Mouse (Mus musculus): ENCODE measurements around the gene Ppia. TPM values are rescaled to one million over a fixed set of nuclear protein-coding genes. Genes with fewer than 3 reads are reported as not detected.
"Not testable (repeated sequence)": the region's sequence is repeated elsewhere in the genome, so short reads cannot be mapped to it uniquely, and the experiment has no call there.

Gene Ppia
- total and polyA plus RNA-seq, 3 experiments: 5,764 to 9,428 (median 8,867) TPM

DNA sequence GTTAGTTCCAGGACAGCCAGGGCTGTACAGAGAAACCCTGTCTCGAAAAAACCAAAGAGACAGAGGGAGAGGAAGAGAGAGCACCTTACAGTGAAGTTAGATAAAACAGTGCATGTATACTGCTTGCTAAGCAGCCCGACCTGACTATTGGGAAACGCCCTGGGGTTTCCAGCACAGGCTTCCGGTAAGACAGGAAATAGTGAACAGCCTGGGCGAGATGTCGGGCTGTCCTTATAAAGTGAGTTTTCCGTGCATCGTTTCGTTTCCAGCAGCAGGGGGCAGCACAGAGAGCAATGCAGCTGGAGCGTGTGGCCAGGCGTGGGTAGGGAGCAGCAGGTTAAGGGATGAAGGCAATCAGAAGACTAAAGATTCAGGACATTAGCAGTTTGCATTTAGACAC lies 49.4 kb upstream of the Ppia start (continued):
- TF ChIP-seq RCOR1 (conservative IDR thresholded peaks at IDR 0.05; ENCODE audit: low read depth, low read length) (no peak), ELF1 (IDR thresholded peaks at IDR 0.05; ENCODE audit: low read depth, low read length) (peak; percentile 77), NRF1 (IDR thresholded peaks at IDR 0.05; ENCODE audit: low read depth, low read length) (no peak), MEF2A (IDR thresholded peaks at IDR 0.05; ENCODE audit: borderline replicate concordance, low read depth, low read length) (peak; percentile 16; the same call in 1 of the 2 replicates), PAX5 (IDR thresholded peaks at IDR 0.05; ENCODE audit: low read length) (no peak), CHD1 (IDR thresholded peaks at IDR 0.05; ENCODE audit: low read depth, low read length) (no peak), IRF4 (IDR thresholded peaks at IDR 0.05; ENCODE audit: low read depth, low read length) (no peak; the same call in 1 of the 2 replicates), MXI1 (IDR thresholded peaks at IDR 0.05; ENCODE audit: low read depth, low read length) (peak; percentile 54; the same call in 1 of the 2 replicates), ZNF384 (IDR thresholded peaks at IDR 0.05; ENCODE audit: low read depth, low read length) (no peak), MAX (IDR thresholded peaks at IDR 0.05; ENCODE audit: low read length) (0 out of 2 replicates have a peak, but pooled peaks have one; percentile 39)

DNA sequence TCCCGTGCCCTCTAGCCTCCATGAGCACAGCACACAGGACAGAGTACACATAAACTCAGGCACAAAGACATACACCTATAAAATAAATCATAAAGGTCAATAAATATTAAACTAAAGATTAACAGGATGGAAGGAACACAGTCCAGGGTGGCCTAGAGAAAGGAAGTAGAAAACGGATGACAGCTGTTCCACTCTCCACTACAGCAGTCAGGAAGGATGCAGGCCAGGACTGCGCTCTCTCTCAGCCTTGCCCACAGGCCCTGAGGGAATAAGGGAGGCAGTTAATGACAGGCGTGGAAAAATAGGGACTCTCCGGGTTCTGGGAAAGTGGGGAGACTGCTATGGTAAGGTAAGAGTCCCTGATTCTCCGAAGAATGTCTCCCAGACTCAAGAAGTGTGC lies 48.8 kb upstream of the Ppia start:
- H3K9me3 ChIP-seq (replicated peaks; ENCODE audit: low read length): peaks cover 2% of the 10 kb centered on the region
- dilution Hi-C loops (cut with MboI; ENCODE audit: extremely low pct_ligation_motif_present, extremely low pct_unique_long_range_greater_than_20kb, low sequenced_read_pairs) (no loop called here), in situ Hi-C loops (cut with MboI; ENCODE audit: low pct_ligation_motif_present, low pct_unique_long_range_greater_than_20kb, low sequenced_read_pairs) (no loop called here)
- no peaks in the 10 kb centered on the region for H3K79me2 ChIP-seq (replicated peaks; ENCODE audit: control insufficient read depth, extremely low read depth, insufficient read depth, poor library complexity, severe bottlenecking)
- H3K4me3 ChIP-seq (replicated peaks in 1 of 3; ENCODE audit: low read depth in 2 of 3, low read length in 2 of 3, poor library complexity in 1 of 3): peak overlapping the region in 1 of 3 experiments; percentile 2
- TF ChIP-seq RAD21 (IDR thresholded peaks at IDR 0.05; ENCODE audit: low read depth, low read length) (no peak), ZNF384 (IDR thresholded peaks at IDR 0.05; ENCODE audit: low read depth, low read length) (no peak), MEF2A (IDR thresholded peaks at IDR 0.05; ENCODE audit: borderline replicate concordance, low read depth, low read length) (no peak), CHD1 (IDR thresholded peaks at IDR 0.05; ENCODE audit: low read depth, low read length) (no peak), RCOR1 (conservative IDR thresholded peaks at IDR 0.05; ENCODE audit: low read depth, low read length) (no peak; the same call in 1 of the 2 replicates), JUN (IDR thresholded peaks at IDR 0.05; ENCODE audit: insufficient read depth, low read depth, low read length) (no peak), MAZ (IDR thresholded peaks at IDR 0.05; ENCODE audit: low read depth, low read length) (no peak), HCFC1 (IDR thresholded peaks at IDR 0.05; ENCODE audit: low read depth, low read length) (no peak), POLR2AphosphoS2 (IDR thresholded peaks at IDR 0.05; ENCODE audit: low read depth, low read length) (no peak), CTCF (conservative IDR thresholded peaks at IDR 0.05 in 1 of 2, IDR thresholded peaks at IDR 0.05 in 1 of 2; ENCODE audit: low read depth in 2 of 2, low read length in 2 of 2) (no peak), USF2 (conservative IDR thresholded peaks at IDR 0.05; ENCODE audit: low read depth, low read length) (no peak), NRF1 (IDR thresholded peaks at IDR 0.05; ENCODE audit: low read depth, low read length) (no peak)
- H3K4me1 ChIP-seq (ENCODE audit: control insufficient read depth in 1 of 2, insufficient read depth in 2 of 2): peaks cover 15 to 22% of the 10 kb centered on the region in 2 experiments
- DNase-seq (ENCODE audit: extremely low read depth): no peak
- peak overlapping the region; percentile 27; the same call in 1 of the 2 replicates for H3K27ac ChIP-seq (ENCODE audit: insufficient read depth, low read depth)
- H3K9ac ChIP-seq (ENCODE audit: insufficient read depth, low read depth): peak overlapping the region; percentile 36
- no peaks in the 10 kb centered on the region for H3K36me3 ChIP-seq (replicated peaks in 1 of 2; ENCODE audit: control insufficient read depth in 1 of 2, insufficient read depth in 1 of 2, low read length in 1 of 2)
- H3K27me3 ChIP-seq (replicated peaks): no peaks in the 10 kb centered on the region
- H3K4me2 ChIP-seq (ENCODE audit: insufficient read depth, low read depth, poor library complexity, severe bottlenecking): peak overlapping the region; percentile 86

DNA sequence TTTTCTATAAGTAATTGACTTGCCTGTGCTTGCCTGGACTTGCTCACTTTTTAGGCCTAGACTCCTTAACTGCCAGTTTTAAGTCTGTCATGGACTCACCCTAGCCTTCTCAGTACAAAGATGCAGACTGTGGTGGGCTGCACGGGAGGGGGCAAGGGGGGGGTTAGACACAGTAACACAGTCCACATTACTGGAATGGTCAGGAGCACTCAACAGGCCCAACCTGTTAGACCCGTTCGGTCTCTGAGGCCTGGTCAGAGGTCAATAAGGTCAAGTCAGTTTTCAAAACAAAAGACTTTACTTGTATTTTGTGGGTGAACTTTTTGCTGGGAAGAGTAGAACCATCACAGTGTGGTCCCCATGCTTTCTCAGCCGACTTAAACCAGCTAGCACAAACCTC lies 48.1 kb upstream of the Ppia start:
- dilution Hi-C loops (cut with MboI; ENCODE audit: extremely low pct_ligation_motif_present, extremely low pct_unique_long_range_greater_than_20kb, low sequenced_read_pairs): no loop called here
- H3K79me2 ChIP-seq (replicated peaks; ENCODE audit: control insufficient read depth, extremely low read depth, insufficient read depth, poor library complexity, severe bottlenecking): no peaks in the 10 kb centered on the region
- TF ChIP-seq ETS1 (conservative IDR thresholded peaks at IDR 0.05; ENCODE audit: low read depth, low read length) (no peak), MEF2A (IDR thresholded peaks at IDR 0.05; ENCODE audit: borderline replicate concordance, low read depth, low read length) (no peak), CHD2 (IDR thresholded peaks at IDR 0.05; ENCODE audit: low read length) (no peak), KAT2A (IDR thresholded peaks at IDR 0.05; ENCODE audit: insufficient replicate concordance, low read length) (no peak), UBTF (IDR thresholded peaks at IDR 0.05; ENCODE audit: low read depth, low read length) (no peak), POLR2A (IDR thresholded peaks at IDR 0.05; ENCODE audit: low read depth, low read length) (no peak), ZMIZ1 (IDR thresholded peaks at IDR 0.05; ENCODE audit: low read depth, low read length) (no peak)
- no peak overlapping the region for H3K4me2 ChIP-seq (ENCODE audit: insufficient read depth, low read depth, poor library complexity, severe bottlenecking)
- H3K4me3 ChIP-seq (replicated peaks in 1 of 3; ENCODE audit: low read depth in 2 of 3, low read length in 2 of 3, poor library complexity in 1 of 3): no peak overlapping the region
- no peaks in the 10 kb centered on the region for H3K36me3 ChIP-seq (replicated peaks in 1 of 2; ENCODE audit: control insufficient read depth in 1 of 2, insufficient read depth in 1 of 2, low read length in 1 of 2)
- no peaks in the 10 kb centered on the region for H3K27me3 ChIP-seq (replicated peaks)
- in situ Hi-C loops (cut with MboI; ENCODE audit: low pct_ligation_motif_present, low pct_unique_long_range_greater_than_20kb, low sequenced_read_pairs): no loop called here
- no peak for DNase-seq (ENCODE audit: extremely low read depth)
- H3K4me1 ChIP-seq (ENCODE audit: control insufficient read depth in 1 of 2, insufficient read depth in 2 of 2): peaks cover 15 to 22% of the 10 kb centered on the region in 2 experiments
- peaks cover 2% of the 10 kb centered on the region for H3K9me3 ChIP-seq (replicated peaks; ENCODE audit: low read length)
- H3K27ac ChIP-seq (ENCODE audit: insufficient read depth, low read depth): no peak overlapping the region
- H3K9ac ChIP-seq (ENCODE audit: insufficient read depth, low read depth): no peak overlapping the region

DNA sequence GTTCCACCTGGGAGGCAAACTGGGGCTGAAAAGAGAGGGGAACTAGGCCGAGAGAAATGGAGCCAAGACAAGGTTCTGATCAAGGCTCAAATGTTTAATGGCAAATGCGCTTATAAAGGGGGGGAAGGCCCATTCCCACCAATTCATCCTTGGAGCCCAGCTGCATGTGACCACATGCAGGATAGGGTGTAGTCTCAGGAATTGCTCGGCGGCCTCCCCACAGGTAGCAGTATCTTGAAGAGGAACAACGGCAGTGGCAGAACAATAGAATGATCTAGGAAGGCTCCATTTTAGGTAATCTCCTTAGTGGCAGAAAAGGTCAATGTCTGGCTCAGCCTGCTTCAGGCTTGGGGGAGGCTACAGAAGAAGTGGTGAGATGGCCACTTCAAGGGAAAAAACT lies 47.3 kb upstream of the Ppia start:
- H3K4me2 ChIP-seq (ENCODE audit: insufficient read depth, low read depth, poor library complexity, severe bottlenecking); H3K9ac ChIP-seq (ENCODE audit: insufficient read depth, low read depth); H3K36me3 ChIP-seq (replicated peaks in 1 of 2; ENCODE audit: control insufficient read depth in 1 of 2, insufficient read depth in 1 of 2, low read length in 1 of 2); DNase-seq (ENCODE audit: extremely low read depth); in situ Hi-C loops (cut with MboI; ENCODE audit: low pct_ligation_motif_present, low pct_unique_long_range_greater_than_20kb, low sequenced_read_pairs); H3K27ac ChIP-seq (ENCODE audit: insufficient read depth, low read depth); H3K27me3 ChIP-seq (replicated peaks); H3K4me3 ChIP-seq (replicated peaks in 1 of 3; ENCODE audit: low read depth in 2 of 3, low read length in 2 of 3, poor library complexity in 1 of 3); dilution Hi-C loops (cut with MboI; ENCODE audit: extremely low pct_ligation_motif_present, extremely low pct_unique_long_range_greater_than_20kb, low sequenced_read_pairs); H3K79me2 ChIP-seq (replicated peaks; ENCODE audit: control insufficient read depth, extremely low read depth, insufficient read depth, poor library complexity, severe bottlenecking); H3K9me3 ChIP-seq (replicated peaks; ENCODE audit: low read length): not testable (repeated sequence)
- peaks cover 21 to 22% of the 10 kb centered on the region in 2 experiments for H3K4me1 ChIP-seq (ENCODE audit: control insufficient read depth in 1 of 2, insufficient read depth in 2 of 2)
